Mouse (Mus musculus) thymus, adult 2 months (tissue): Measurements from ENCODE around the gene Sult6b2.

Experiments used
- CTCF ChIP-seq: fragments of 200-500 bp; IDR thresholded peaks from 2 replicates; pipeline ENCODE4 v1.5.1; 2012; ENCODE audit warnings: mild to moderate bottlenecking, control low read depth, low read length, moderate library complexity, borderline replicate concordance; ENCODE audit not compliant: control insufficient read depth, poor library complexity, insufficient read depth; ENCODE audit errors: extremely low read depth
- POLR2A ChIP-seq: fragments of 200-500 bp; IDR thresholded peaks from 2 replicates; pipeline ENCODE4 v1.6.1; 2012; ENCODE audit warnings: mild to moderate bottlenecking, low read length, control low read depth, moderate library complexity; ENCODE audit not compliant: control insufficient read depth, poor library complexity, insufficient read depth; ENCODE audit errors: extremely low read depth

- TF ChIP-seq CTCF (no peak), POLR2A (no peak)
Measured at GRCm38 (mm10) chr6:142795087-142795486, 9.2 kb downstream of the Sult6b2 start.
